Mouse (Mus musculus) T-helper 17 cell (primary cell): ENCODE results near the gene Tnfaip8l3.

Source experiments
- in situ Hi-C, 2 experiments: fragments of 300-600 bp; cut with MboI, MseI; formaldehyde crosslinking; loops; 1 replicate in 1 of 2; 2 replicates in 1 of 2; pipeline ENCODE4 v1.15.1; 2025; ENCODE audit warnings: high pct_unique_total_duplicates in 2 of 2

Tnfaip8l3 gene

DNA sequence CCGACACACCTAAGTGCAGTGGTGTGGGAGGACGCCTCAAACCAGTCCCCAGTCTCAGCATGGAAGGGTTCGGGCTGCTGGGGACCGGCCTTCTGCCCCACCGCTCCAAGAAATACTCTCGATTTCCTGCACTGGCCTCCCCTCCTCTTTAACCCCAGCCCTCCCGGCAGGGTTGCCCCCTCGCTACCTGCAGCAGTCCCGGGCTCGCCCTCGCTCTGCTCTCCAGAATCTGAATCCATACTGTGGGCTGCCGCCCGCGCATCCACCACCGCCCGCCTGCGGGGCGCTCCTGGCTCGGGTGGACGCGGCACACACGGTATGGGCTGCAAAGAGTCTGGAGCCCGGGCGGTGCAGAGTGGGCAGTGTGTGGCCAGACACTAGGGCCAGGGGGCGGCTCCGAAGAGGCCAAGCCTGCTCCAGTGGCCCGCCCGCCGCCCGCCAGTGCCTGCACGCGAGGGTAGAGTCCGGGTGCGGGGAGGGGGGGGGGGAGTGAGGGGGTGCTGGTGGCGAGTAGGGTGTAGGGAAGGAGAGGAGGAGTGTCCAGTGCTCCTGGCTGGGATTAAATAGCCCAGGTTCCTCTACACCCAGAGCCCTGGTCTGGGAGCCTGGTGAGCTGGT, at the start of gene Tnfaip8l3:
Gene Tnfaip8l3, minus strand, starts transcription at position 357 of the 618 bp plus-strand sequence.
- in situ Hi-C loops: no loop called here

- in situ Hi-C loops: no loop called here
Measured at GRCm38 (mm10) chr9:54112726-54113125, 44.5 kb upstream of the Tnfaip8l3 start.

- in situ Hi-C loops: no loop called here
Measured at GRCm38 (mm10) chr9:54098636-54099035, 30.4 kb upstream of the Tnfaip8l3 start.

- in situ Hi-C loops: no loop called here
Measured at GRCm38 (mm10) chr9:54097091-54097490, 28.9 kb upstream of the Tnfaip8l3 start.

GRCm38 (mm10) chr9:54084245-54084644, 16.1 kb upstream of the Tnfaip8l3 start:
- in situ Hi-C loops: no loop called here

DNA sequence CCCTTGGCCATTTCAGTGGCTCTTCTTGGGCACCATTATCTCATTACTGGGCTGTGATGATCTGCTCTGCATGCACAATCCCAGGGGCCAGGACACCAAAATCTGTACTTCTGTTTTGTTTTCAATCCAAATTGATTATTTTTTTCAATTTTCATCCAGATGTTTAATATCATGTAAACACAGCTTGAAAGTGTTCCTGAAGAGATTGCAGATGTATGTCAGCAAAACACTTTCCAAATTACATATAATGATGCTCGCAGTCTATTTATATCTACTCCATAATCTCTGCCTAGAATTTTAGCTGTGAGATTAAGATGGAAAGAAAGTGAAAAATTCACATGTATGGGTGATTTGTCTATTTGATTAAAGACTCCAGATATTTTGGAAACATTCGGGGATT, 9.6 kb upstream of the Tnfaip8l3 start:
- in situ Hi-C loops: loop anchor here in 1 of 2 experiments (10.0 kb wide), 1 partner anchor 1823 kb away; no protein-coding TSS in a partner anchor

- in situ Hi-C loops: loop anchor here in 1 of 2 experiments (10.0 kb wide), 1 partner anchor 1820 kb away; no protein-coding TSS in a partner anchor
Measured at GRCm38 (mm10) chr9:54074901-54075300, 6.7 kb upstream of the Tnfaip8l3 start.

DNA sequence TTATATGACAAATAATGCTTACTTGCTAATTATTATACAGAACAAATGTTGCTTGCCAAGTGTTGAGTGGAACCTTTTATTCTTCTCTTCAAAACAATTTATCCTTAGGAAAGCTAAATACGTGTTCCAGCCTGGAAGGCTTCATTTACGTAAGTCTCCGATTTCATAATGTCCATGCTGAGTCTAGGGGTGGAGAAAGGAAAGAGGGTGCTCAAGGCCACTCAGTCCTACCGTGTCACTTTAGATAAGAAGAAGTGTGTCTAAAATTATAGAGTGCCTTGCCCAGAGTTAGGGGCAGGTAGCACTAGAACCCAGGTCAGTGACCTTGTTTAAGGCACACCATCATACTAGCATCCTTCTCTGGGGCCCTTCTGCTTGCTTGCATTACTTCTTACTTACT, 5.5 kb upstream of the Tnfaip8l3 start:
- in situ Hi-C loops: loop anchor here in 1 of 2 experiments (10.0 kb wide), 1 partner anchor 1819 kb away; no protein-coding TSS in a partner anchor

DNA sequence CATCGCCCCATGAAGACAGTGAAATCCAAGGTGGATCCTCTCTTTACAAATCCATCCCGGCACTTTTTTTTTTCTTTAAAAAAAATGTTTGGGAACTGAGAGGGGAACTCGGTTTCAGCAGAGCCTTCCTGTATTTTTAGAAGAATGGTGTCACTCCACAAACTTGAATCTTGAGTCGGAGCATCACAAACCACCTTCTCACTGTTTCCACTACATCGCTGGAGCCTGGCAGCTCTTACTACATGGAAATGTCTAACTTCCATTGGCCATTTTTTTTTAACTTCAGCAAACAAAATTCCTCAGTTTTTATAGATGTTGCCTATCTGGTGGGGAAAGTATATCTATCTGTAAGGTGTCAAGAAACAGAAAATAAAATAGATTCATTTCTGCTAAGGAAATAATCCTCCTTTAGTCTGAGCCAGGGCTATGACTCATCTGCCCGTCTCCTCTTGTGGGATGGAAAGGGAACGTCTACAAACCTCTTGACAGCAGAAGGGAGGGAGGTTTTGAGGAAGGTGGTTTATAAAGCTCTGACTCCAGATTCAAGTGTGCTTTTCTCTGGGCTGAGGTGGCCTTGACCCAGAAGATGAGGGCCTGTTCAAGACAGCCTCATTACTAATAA, 3.4 kb upstream of the Tnfaip8l3 start:
- in situ Hi-C loops: loop anchor here in 1 of 2 experiments (10.0 kb wide), 1 partner anchor 1817 kb away; no protein-coding TSS in a partner anchor

DNA sequence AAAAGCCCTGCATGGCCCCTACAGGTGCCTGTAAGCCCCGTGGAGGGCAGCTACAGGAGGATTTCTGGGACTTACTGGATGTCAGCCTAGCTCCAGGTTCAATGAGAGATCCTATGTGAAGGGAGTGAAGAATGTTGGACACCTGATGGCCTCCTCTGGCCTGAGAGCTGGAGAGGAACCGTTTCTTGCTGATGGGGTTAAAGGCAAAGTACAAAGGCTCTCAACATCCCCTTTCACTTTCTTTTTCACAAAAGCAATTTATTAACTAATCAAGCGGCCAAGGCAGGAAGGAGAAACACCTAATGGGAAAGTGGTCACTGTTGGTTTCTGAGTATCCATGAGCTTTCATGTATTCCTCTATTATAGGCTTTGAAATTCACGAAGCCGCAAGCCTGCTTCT, 1.0 kb upstream of the Tnfaip8l3 start:
- in situ Hi-C loops: no loop called here

DNA sequence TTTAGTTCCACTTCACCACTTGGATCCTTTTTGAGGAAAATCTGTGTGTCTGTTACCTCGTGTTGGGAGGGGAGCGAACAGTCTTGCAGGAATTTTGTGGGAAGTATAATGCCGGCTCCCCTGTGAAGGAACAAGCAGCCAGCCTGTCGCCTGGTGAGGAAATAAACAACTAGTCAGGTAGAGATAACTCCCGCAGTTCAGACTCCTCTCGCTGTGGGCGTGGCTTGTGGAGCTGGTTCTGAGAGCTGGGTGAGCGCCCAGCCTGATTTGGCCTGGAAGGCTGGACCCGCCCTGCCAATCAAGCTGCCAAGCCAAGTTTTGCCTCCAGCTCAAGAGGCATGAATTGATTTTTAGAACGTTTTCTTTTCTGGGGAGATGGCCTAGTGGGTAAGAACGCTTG, 589 bp upstream of the Tnfaip8l3 start:
- in situ Hi-C loops: no loop called here

- in situ Hi-C loops: no loop called here
Measured at GRCm38 (mm10) chr9:54067642-54068031, 551 bp downstream of the Tnfaip8l3 start.

DNA sequence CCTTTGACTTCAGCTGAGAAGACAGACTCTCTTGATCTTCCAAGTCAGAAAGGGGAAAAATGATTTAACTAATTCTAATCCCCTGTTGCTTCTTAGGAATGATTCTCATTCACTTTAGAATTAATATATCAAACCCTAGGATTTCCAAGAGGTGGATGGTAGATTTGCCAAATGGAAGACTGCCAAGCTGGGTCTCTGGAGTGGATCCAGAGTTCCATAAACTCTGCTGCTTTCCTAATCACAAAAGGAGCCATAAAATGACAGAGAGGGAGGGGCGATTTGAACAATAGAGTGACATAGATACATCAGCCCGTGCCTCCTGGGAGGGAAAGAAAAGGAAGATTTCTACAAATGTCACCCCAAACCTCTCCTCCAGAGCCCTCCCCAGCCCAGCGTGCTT, 3.4 kb downstream of the Tnfaip8l3 start:
- in situ Hi-C loops: no loop called here

- in situ Hi-C loops: no loop called here
Measured at GRCm38 (mm10) chr9:54063655-54064054, 4.5 kb downstream of the Tnfaip8l3 start.

- in situ Hi-C loops: no loop called here
Measured at GRCm38 (mm10) chr9:54061666-54062065, 6.5 kb downstream of the Tnfaip8l3 start.

DNA sequence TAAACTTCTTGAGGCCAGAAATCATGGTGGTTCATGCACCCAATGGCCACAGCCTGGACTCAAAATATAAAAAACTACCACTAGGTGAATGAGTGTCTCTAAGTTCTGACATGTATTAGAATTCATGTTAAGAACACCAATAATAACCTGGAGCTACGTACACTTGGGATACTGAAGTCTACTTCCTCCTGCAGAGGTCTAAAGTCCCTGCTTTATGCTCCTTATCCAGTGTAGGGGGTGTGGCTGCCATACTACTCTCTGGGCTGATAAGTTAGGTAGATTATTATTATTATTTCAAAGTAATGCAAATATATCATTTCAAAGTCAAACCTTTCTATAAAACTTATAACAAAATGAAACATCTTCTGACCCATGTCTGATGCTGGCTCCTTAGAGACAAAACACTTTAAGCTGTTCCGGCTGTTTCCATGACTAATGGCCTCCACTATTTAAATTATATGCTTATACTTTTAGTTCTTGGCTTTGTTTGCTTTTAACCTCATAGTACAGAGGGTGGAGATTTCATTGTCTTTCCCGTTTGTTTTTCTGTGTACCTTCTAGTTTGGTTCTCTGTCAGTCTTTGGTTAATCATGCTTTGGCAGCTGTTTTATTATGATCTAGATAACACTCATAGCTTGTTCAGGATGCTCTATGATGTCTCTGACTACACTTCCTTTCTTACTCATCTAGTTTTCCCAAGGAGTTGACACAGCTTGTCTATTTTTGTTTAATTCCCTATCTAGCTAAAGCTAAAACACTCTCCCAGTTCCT, 16.7 kb downstream of the Tnfaip8l3 start:
- in situ Hi-C loops: no loop called here

GRCm38 (mm10) chr9:54048978-54049377, 19.2 kb downstream of the Tnfaip8l3 start:
- in situ Hi-C loops: no loop called here

GRCm38 (mm10) chr9:54043067-54043466, 25.1 kb downstream of the Tnfaip8l3 start:
- in situ Hi-C loops: no loop called here

GRCm38 (mm10) chr9:54037717-54038116, 30.5 kb downstream of the Tnfaip8l3 start:
- in situ Hi-C loops: loop anchor here in 1 of 2 experiments (10.0 kb wide), 1 partner anchor 1453 kb away; no protein-coding TSS in a partner anchor

GRCm38 (mm10) chr9:54034691-54035090, 33.5 kb downstream of the Tnfaip8l3 start:
- in situ Hi-C loops: loop anchor here in 1 of 2 experiments (10.0 kb wide), 1 partner anchor 1450 kb away; no protein-coding TSS in a partner anchor

DNA sequence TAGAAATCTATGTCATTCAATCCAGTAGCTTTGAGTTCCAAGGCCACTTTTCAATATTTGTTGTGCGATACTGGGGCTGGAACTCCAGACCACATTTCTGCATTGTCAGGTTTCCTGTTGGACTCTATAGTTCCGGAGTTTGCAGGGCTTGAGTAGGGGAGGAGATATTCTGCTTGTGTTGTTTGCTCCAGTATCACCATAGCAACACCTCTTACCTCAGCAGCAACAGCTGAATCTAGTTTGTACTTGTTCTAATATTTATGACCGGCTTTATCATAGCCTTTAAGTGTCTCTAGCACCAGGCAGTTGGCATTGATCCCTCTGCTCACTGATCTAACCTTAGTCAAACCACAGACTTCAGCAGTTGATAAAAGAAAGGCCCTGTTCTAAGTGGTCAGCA, 45.4 kb downstream of the Tnfaip8l3 start:
- in situ Hi-C loops: no loop called here

DNA sequence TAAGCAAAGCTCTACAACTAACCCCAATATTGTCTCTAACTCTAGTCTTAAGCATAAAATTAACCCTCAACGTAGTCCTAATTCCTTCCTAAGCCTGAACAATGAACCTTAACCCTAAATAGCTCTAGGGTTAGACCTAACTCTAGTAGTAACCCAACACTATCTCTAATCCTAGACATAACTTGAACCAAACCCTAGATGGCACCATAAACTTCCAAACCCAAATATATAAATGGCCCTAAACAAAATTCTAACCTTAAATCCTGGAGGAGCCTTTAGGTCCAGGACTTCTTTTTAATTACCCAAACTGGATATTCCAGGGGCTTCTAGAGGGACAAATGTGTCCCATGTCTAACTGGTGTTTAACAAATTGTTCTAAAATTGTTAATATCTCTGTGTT, 73.7 kb downstream of the Tnfaip8l3 start:
- in situ Hi-C loops: loop anchor here in 1 of 2 experiments (25.0 kb wide), 2 partner anchors 157 to 818 kb away; no protein-coding TSS in a partner anchor
